Mouse (Mus musculus): ENCODE measurements around the gene Gmpr2. TPM values are rescaled to one million over a fixed set of nuclear protein-coding genes. Genes with fewer than 3 reads are reported as not detected.

Gene Gmpr2
- polyA plus RNA-seq, 2 experiments, result 51.1 to 53.1 TPM

DNA sequence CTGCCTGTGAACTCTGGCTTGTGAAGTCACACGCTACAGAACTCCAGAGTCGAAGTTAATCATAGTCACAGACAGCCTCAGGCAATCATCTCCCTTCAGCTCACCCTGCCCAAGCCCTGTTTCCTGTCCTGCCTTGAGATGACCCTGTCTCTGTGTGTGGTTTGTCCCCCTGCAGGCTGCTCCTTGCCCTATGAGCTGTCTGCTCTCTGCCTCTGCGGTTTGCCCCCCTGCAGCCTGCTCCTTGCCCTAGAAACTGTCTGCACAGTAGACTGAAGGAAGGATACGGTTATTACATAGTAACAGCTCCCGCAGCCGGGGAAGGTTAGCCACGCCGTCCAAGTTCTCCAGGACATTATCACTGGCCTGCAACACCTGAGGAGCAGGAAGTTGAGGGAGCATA is 45.1 kb downstream of the Gmpr2 start:
- no peak overlapping the region for H3K4me3 ChIP-seq (replicated peaks; ENCODE audit: low read length)
- peaks cover 6% of the 10 kb centered on the region for H3K27me3 ChIP-seq (ENCODE audit: control insufficient read depth, insufficient read depth, low read length)
- TF ChIP-seq POLR2A (IDR thresholded peaks at IDR 0.05; ENCODE audit: borderline replicate concordance, extremely low read depth, insufficient read depth, insufficient read length), result no peak
- H3K27ac ChIP-seq (replicated peaks; ENCODE audit: low read depth, low read length), result no peak overlapping the region
- DNase-seq (ENCODE audit: low spot score), result no peak
- H3K9me3 ChIP-seq (ENCODE audit: control insufficient read depth, low read length), result no peaks in the 10 kb centered on the region
- no peak overlapping the region for H3K4me2 ChIP-seq (replicated peaks; ENCODE audit: low read depth, low read length, severe bottlenecking)
- peaks cover 30% of the 10 kb centered on the region for H3K36me3 ChIP-seq (ENCODE audit: control insufficient read depth, insufficient read depth, low read length)
- no peak overlapping the region for H3K9ac ChIP-seq (ENCODE audit: low read depth, low read length, severe bottlenecking)
- peaks cover 6% of the 10 kb centered on the region; the same call in 1 of the 2 replicates for H3K4me1 ChIP-seq (ENCODE audit: control insufficient read depth, insufficient read depth, low read length)
- no peak for ATAC-seq (ENCODE audit: low FRiP score, low read depth)
- 76% methylated on average over 8 of the region's 8 CpGs for WGBS

DNA sequence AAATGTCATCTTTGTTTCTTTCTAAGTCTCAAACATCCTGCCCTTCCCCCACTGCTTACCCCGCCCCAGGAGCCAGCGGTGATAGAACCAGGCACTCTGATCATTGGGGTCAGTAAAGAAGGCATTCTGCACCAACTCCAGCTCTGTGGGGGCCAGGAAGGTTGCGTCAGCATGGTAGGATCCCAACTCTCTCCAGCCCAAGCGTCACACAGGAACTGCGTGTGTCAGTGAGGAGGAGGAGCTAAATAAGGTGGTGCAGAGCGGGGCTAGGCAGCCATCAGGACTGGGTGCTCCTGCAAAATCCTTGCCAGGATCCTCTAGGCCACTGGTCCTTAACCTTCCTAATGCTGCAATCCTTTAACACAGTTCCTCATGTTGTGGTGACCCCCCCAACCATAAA is 48.0 kb downstream of the Gmpr2 start:
- 93% methylated on average over 6 of the region's 6 CpGs for WGBS
- Histone ChIP-seq H3K9me3 (ENCODE audit: control insufficient read depth, low read length) (no peaks in the 10 kb centered on the region), H3K9ac (ENCODE audit: low read depth, low read length, severe bottlenecking) (no peak overlapping the region)

DNA sequence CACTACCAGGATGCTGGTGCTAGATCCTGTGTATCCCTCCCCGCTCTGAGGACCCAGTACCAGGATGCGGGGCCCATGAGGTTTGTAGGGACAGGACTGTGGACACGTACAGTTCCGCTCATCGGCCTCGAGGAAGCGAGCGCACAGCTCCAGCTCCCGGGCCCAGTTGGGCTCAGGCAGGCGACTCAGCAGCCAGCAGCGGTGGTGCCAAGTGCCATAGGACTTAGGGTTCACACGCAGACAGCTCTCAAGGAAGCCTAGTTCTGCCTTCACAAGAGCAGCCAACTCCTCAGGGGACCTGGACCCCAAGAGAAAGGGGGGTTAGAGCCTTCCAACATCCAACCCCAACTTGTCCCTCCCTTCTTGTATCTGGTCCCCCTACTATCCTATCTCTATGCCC is 48.9 kb downstream of the Gmpr2 start:
- Histone ChIP-seq H3K9me3 (ENCODE audit: control insufficient read depth, low read length) (no peaks in the 10 kb centered on the region), H3K36me3 (ENCODE audit: control insufficient read depth, insufficient read depth, low read length) (peaks cover 30% of the 10 kb centered on the region), H3K4me1 (ENCODE audit: control insufficient read depth, insufficient read depth, low read length) (0 out of 2 replicates have a peak, but pooled peaks cover 2% of the 10 kb centered on the region), H3K4me3 (replicated peaks; ENCODE audit: low read length) (no peak overlapping the region), H3K9ac (ENCODE audit: low read depth, low read length, severe bottlenecking) (no peak overlapping the region), H3K4me2 (replicated peaks; ENCODE audit: low read depth, low read length, severe bottlenecking) (no peak overlapping the region), H3K27ac (replicated peaks; ENCODE audit: low read depth, low read length) (no peak overlapping the region), H3K27me3 (ENCODE audit: control insufficient read depth, insufficient read depth, low read length) (no peaks in the 10 kb centered on the region)
- DNase-seq (ENCODE audit: low spot score), result no peak
- WGBS, result 91% methylated on average over 12 of the region's 12 CpGs
- no peak for ATAC-seq (ENCODE audit: low FRiP score, low read depth)
- TF ChIP-seq POLR2A (IDR thresholded peaks at IDR 0.05; ENCODE audit: borderline replicate concordance, extremely low read depth, insufficient read depth, insufficient read length), result no peak

More for the DNA sequence above, 48.0 kb downstream of the Gmpr2 start:
- ATAC-seq (ENCODE audit: low FRiP score, low read depth) (no peak), DNase-seq (ENCODE audit: low spot score) (no peak)
- Histone ChIP-seq H3K27me3 (ENCODE audit: control insufficient read depth, insufficient read depth, low read length) (no peaks in the 10 kb centered on the region), H3K4me2 (replicated peaks; ENCODE audit: low read depth, low read length, severe bottlenecking) (no peak overlapping the region), H3K4me3 (replicated peaks; ENCODE audit: low read length) (no peak overlapping the region), H3K36me3 (ENCODE audit: control insufficient read depth, insufficient read depth, low read length) (peaks cover 30% of the 10 kb centered on the region), H3K4me1 (ENCODE audit: control insufficient read depth, insufficient read depth, low read length) (0 out of 2 replicates have a peak, but pooled peaks cover 2% of the 10 kb centered on the region), H3K27ac (replicated peaks; ENCODE audit: low read depth, low read length) (no peak overlapping the region)
- no peak for TF ChIP-seq POLR2A (IDR thresholded peaks at IDR 0.05; ENCODE audit: borderline replicate concordance, extremely low read depth, insufficient read depth, insufficient read length)

- peak overlapping the region; percentile 76 for H3K4me3 ChIP-seq (replicated peaks; ENCODE audit: low read length)
- ATAC-seq (ENCODE audit: low FRiP score, low read depth) (no peak), DNase-seq (ENCODE audit: low spot score) (no peak)
- no peaks in the 10 kb centered on the region for H3K27me3 ChIP-seq (ENCODE audit: control insufficient read depth, insufficient read depth, low read length)
- no peak overlapping the region for H3K9ac ChIP-seq (ENCODE audit: low read depth, low read length, severe bottlenecking)
- peaks cover 30% of the 10 kb centered on the region for H3K36me3 ChIP-seq (ENCODE audit: control insufficient read depth, insufficient read depth, low read length)
- no peak overlapping the region for H3K27ac ChIP-seq (replicated peaks; ENCODE audit: low read depth, low read length)
- H3K9me3 ChIP-seq (ENCODE audit: control insufficient read depth, low read length), result no peaks in the 10 kb centered on the region
- 0 out of 2 replicates have a peak, but pooled peaks cover 2% of the 10 kb centered on the region for H3K4me1 ChIP-seq (ENCODE audit: control insufficient read depth, insufficient read depth, low read length)
- peak overlapping the region; percentile 68 for H3K4me2 ChIP-seq (replicated peaks; ENCODE audit: low read depth, low read length, severe bottlenecking)
- no peak for TF ChIP-seq POLR2A (IDR thresholded peaks at IDR 0.05; ENCODE audit: borderline replicate concordance, extremely low read depth, insufficient read depth, insufficient read length)
- WGBS, result 81% methylated on average over 6 of the region's 6 CpGs
Observed at GRCm38 (mm10) chr14:55721076-55721475, 49.3 kb downstream of the Gmpr2 start.

- 1% methylated on average over 41 of the region's 50 CpGs for WGBS
- H3K27ac ChIP-seq (replicated peaks; ENCODE audit: low read depth, low read length), result 0 out of 2 replicates have a peak within 1 kb of the TSS, but pooled peaks have one; percentile 44
- peak within 1 kb of the TSS; percentile 68 for H3K4me2 ChIP-seq (replicated peaks; ENCODE audit: low read depth, low read length, severe bottlenecking)
- H3K27me3 ChIP-seq (ENCODE audit: control insufficient read depth, insufficient read depth, low read length), result no peaks in the 10 kb centered on the region
- peak; percentile 93 for DNase-seq (ENCODE audit: low spot score)
- H3K36me3 ChIP-seq (ENCODE audit: control insufficient read depth, insufficient read depth, low read length), result peaks cover 22% of the 10 kb centered on the region
- 0 out of 2 replicates have a peak, but pooled peaks cover 2% of the 10 kb centered on the region for H3K4me1 ChIP-seq (ENCODE audit: control insufficient read depth, insufficient read depth, low read length)
- no peaks in the 10 kb centered on the region for H3K9me3 ChIP-seq (ENCODE audit: control insufficient read depth, low read length)
- peak within 1 kb of the TSS; percentile 74 for H3K9ac ChIP-seq (ENCODE audit: low read depth, low read length, severe bottlenecking)
- peak; percentile 96 for ATAC-seq (ENCODE audit: low FRiP score, low read depth)
- H3K4me3 ChIP-seq (replicated peaks; ENCODE audit: low read length), result peak within 1 kb of the TSS; percentile 76
- no peak for TF ChIP-seq POLR2A (IDR thresholded peaks at IDR 0.05; ENCODE audit: borderline replicate concordance, extremely low read depth, insufficient read depth, insufficient read length)
Observed at GRCm38 (mm10) chr14:55721700-55722437, 50.1 kb downstream of the Gmpr2 start, which contains the start of gene Rabggta. Gene Rabggta, minus strand, starts transcription at chr14:55722263.
